Mouse (Mus musculus) C2C12 (cell line): ENCODE data around the gene Phgdh.

Experiments used
- CTCF ChIP-seq: IDR thresholded peaks from one replicate; pipeline ENCODE4 v1.5.1; 2011; ENCODE audit not compliant: control insufficient read depth, insufficient read depth, insufficient read length
- FOSL1 ChIP-seq: IDR thresholded peaks from one replicate; pipeline ENCODE4 v1.8.0; 2011; ENCODE audit warnings: mild to moderate bottlenecking, low read length; ENCODE audit not compliant: poor library complexity, insufficient read depth, severe bottlenecking

- TF ChIP-seq FOSL1 = no peak
- no peak for TF ChIP-seq CTCF
Measured at GRCm38 (mm10) chr3:98282422-98282821, 57.4 kb downstream of the Phgdh start.
